Mouse (Mus musculus): ENCODE results near the gene Megf11. TPM values are rescaled to one million over a fixed set of nuclear protein-coding genes. Genes with fewer than 3 reads are reported as not detected.

Megf11 gene
- total and polyA plus RNA-seq, 3 experiments, result 0.08 to 0.93 TPM; not detected in 1

- no peak for DNase-seq (ENCODE audit: low read depth, low spot score)
- Histone ChIP-seq H3K9me3 (replicated peaks; ENCODE audit: insufficient read depth, low read length) (no peaks in the 10 kb centered on the region), H3K4me1 (ENCODE audit: control insufficient read depth in 1 of 2, insufficient read depth in 2 of 2, low read length in 2 of 2) (no peaks in the 10 kb centered on the region), H3K27me3 (ENCODE audit: control insufficient read depth in 1 of 2, insufficient read depth in 2 of 2, low read length in 2 of 2) (peaks cover 3 to 4% of the 10 kb centered on the region in 2 experiments), H3K9ac (ENCODE audit: control insufficient read depth, low read depth, low read length, poor library complexity, severe bottlenecking) (no peak overlapping the region), H3K4me3 (ENCODE audit: control insufficient read depth in 1 of 2, insufficient read depth in 1 of 2, low read depth in 2 of 2, low read length in 2 of 2) (no peak overlapping the region), H3K79me2 (ENCODE audit: control insufficient read depth, insufficient read depth, low read length, poor library complexity) (no peaks in the 10 kb centered on the region), H3K27ac (ENCODE audit: control insufficient read depth, low read depth, low read length) (no peak overlapping the region), H3K36me3 (ENCODE audit: control insufficient read depth in 1 of 2, insufficient read depth in 2 of 2, low read length in 2 of 2) (no peaks in the 10 kb centered on the region)
- TF ChIP-seq NRF1 (IDR thresholded peaks at IDR 0.05; ENCODE audit: insufficient read depth, low read depth, low read length, poor library complexity, severe bottlenecking) (no peak), CTCF (IDR thresholded peaks at IDR 0.05 in 2 of 3, conservative IDR thresholded peaks at IDR 0.05 in 1 of 3; ENCODE audit: control insufficient read depth in 1 of 3, insufficient read depth in 1 of 3, low read depth in 2 of 3, low read length in 3 of 3, poor library complexity in 1 of 3, severe bottlenecking in 1 of 3) (no peak), EP300 (IDR thresholded peaks at IDR 0.05; ENCODE audit: low read depth in 1 of 2, low read length in 2 of 2) (no peak), JUND (IDR thresholded peaks at IDR 0.05; ENCODE audit: low read depth, low read length) (no peak), HCFC1 (IDR thresholded peaks at IDR 0.05; ENCODE audit: low read depth, low read length) (no peak), CHD2 (IDR thresholded peaks at IDR 0.05; ENCODE audit: low read length) (no peak), ETS1 (IDR thresholded peaks at IDR 0.05; ENCODE audit: low read depth, low read length) (no peak), MAFK (IDR thresholded peaks at IDR 0.05; ENCODE audit: borderline replicate concordance, low read depth, low read length) (no peak), MYB (IDR thresholded peaks at IDR 0.05; ENCODE audit: low read depth, low read length) (no peak), CHD1 (IDR thresholded peaks at IDR 0.05; ENCODE audit: low read depth, low read length) (no peak), POLR2A (IDR thresholded peaks at IDR 0.05; ENCODE audit: control insufficient read depth in 1 of 2, insufficient read depth in 1 of 2, low read depth in 1 of 2, low read length in 2 of 2, poor library complexity in 1 of 2) (no peak), TCF12 (IDR thresholded peaks at IDR 0.05; ENCODE audit: low read depth, low read length) (no peak), MYC (IDR thresholded peaks at IDR 0.05; ENCODE audit: low read depth, low read length) (no peak), POLR2AphosphoS2 (IDR thresholded peaks at IDR 0.05; ENCODE audit: low read length) (no peak), MEF2A (IDR thresholded peaks at IDR 0.05; ENCODE audit: extremely low read depth, insufficient replicate concordance, low read depth, low read length, poor library complexity, severe bottlenecking) (no peak), GATA1 (IDR thresholded peaks at IDR 0.05; ENCODE audit: low read depth, low read length) (no peak), ZNF384 (IDR thresholded peaks at IDR 0.05; ENCODE audit: low read depth, low read length) (no peak), UBTF (IDR thresholded peaks at IDR 0.05; ENCODE audit: borderline replicate concordance, insufficient read depth, low read depth, low read length) (no peak)
Observed at GRCm38 (mm10) chr9:64466564-64466963, 81.1 kb downstream of the Megf11 start.

- Histone ChIP-seq H3K27ac (ENCODE audit: control insufficient read depth, low read depth, low read length) (no peak overlapping the region), H3K36me3 (ENCODE audit: control insufficient read depth in 1 of 2, insufficient read depth in 2 of 2, low read length in 2 of 2) (no peaks in the 10 kb centered on the region), H3K79me2 (ENCODE audit: control insufficient read depth, insufficient read depth, low read length, poor library complexity) (no peaks in the 10 kb centered on the region), H3K4me1 (ENCODE audit: control insufficient read depth in 1 of 2, insufficient read depth in 2 of 2, low read length in 2 of 2) (no peaks in the 10 kb centered on the region), H3K4me3 (ENCODE audit: control insufficient read depth in 1 of 2, insufficient read depth in 1 of 2, low read depth in 2 of 2, low read length in 2 of 2) (no peak overlapping the region), H3K27me3 (ENCODE audit: control insufficient read depth in 1 of 2, insufficient read depth in 2 of 2, low read length in 2 of 2) (peaks cover 3 to 4% of the 10 kb centered on the region in 2 experiments), H3K9me3 (replicated peaks; ENCODE audit: insufficient read depth, low read length) (no peaks in the 10 kb centered on the region), H3K9ac (ENCODE audit: control insufficient read depth, low read depth, low read length, poor library complexity, severe bottlenecking) (no peak overlapping the region)
- DNase-seq (ENCODE audit: low read depth, low spot score), result no peak
- TF ChIP-seq POLR2AphosphoS2 (IDR thresholded peaks at IDR 0.05; ENCODE audit: low read length), result no peak
- TF ChIP-seq CHD1 (IDR thresholded peaks at IDR 0.05; ENCODE audit: low read depth, low read length), result no peak
- TF ChIP-seq ZC3H11A (IDR thresholded peaks at IDR 0.05; ENCODE audit: low read depth, low read length), result no peak
- TF ChIP-seq ZNF384 (IDR thresholded peaks at IDR 0.05; ENCODE audit: low read depth, low read length), result no peak
- TF ChIP-seq SIN3A (IDR thresholded peaks at IDR 0.05; ENCODE audit: low read length), result no peak
- no peak for TF ChIP-seq NRF1 (IDR thresholded peaks at IDR 0.05; ENCODE audit: insufficient read depth, low read depth, low read length, poor library complexity, severe bottlenecking)
- TF ChIP-seq SMC3 (IDR thresholded peaks at IDR 0.05; ENCODE audit: low read depth, low read length), result no peak
- TF ChIP-seq TCF12 (IDR thresholded peaks at IDR 0.05; ENCODE audit: low read depth, low read length), result no peak
- no peak for TF ChIP-seq CHD2 (IDR thresholded peaks at IDR 0.05; ENCODE audit: low read length)
- no peak for TF ChIP-seq MXI1 (IDR thresholded peaks at IDR 0.05; ENCODE audit: low read depth, low read length)
- no peak for TF ChIP-seq NELFE (IDR thresholded peaks at IDR 0.05; ENCODE audit: low read depth, low read length)
- no peak for TF ChIP-seq KAT2A (conservative IDR thresholded peaks at IDR 0.05; ENCODE audit: low read depth, low read length)
- no peak for TF ChIP-seq RCOR1 (IDR thresholded peaks at IDR 0.05; ENCODE audit: low read depth, low read length)
- TF ChIP-seq HCFC1 (IDR thresholded peaks at IDR 0.05; ENCODE audit: low read depth, low read length), result no peak
- TF ChIP-seq MAX (IDR thresholded peaks at IDR 0.05; ENCODE audit: low read length), result no peak
- no peak for TF ChIP-seq ZMIZ1 (IDR thresholded peaks at IDR 0.05; ENCODE audit: low read depth, low read length)
Observed at GRCm38 (mm10) chr9:64470806-64471205, 85.4 kb downstream of the Megf11 start.
